Mouse (Mus musculus): ENCODE data around the gene Gng3.

DNA sequence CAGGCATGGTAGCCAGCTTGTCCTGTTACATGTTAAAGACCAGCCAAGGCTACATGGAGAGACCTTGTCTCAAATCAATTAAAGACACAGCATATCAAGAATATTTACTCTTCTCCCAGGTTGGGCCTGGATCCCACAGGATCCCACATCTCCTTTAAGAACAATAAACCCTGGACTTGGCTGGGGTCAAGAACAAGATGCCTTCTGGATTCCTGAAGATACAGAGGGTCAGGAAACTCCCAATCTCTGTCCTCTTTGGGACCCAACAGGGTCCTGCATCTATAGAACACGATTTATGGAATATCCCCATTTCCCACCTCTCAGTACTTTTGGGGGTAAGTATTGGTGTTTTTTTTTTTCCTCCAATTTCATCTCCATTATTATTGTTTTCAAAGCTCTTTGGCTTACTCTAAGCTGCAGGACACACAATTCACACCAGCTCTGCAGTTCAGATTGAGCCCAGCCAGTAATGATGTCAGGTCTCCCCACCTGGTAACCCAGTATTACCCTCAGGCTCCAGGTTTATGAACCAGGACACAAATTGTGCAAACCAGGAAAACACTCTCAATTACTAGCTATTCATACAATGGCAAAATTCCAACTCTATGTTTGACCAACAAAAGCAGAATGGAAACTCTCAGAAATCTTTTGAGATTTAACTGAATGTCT, 48.1 kb upstream of the Gng3 start:
- no peak for TF ChIP-seq CTCF (IDR thresholded peaks at IDR 0.05; ENCODE audit: low read depth, low read length)
- TF ChIP-seq POLR2A (IDR thresholded peaks at IDR 0.05; ENCODE audit: insufficient read depth, low read length): no peak

Measured in ES-Bruce4 (cell line).